Mouse (Mus musculus) embryo, embryonic 9.5 days (tissue): ENCODE data around the gene Map6.

ENCODE experiments used
- DNase-seq: peaks from one replicate; pipeline ENCODE4 v3.0.0-alpha.2; 2017; ENCODE audit errors: extremely low spot score

The Map6 gene

DNA sequence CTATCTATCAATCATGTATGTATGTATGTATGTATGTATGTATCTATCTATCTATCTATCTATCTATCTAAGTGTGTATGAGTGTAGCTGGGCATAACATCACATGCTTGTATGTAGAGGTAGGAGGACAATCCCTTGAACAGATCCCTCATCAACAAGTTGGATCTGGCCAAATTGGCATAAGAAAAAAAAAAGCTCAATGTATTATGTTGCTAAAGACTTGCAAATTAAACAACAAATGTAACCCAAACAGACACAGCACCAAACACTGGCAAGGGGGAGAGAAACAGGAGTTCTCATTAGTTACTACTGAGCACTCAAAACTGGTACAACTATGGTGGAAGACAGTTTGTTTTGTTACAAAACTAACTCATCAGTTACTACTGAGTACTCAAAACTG is 2.6 kb upstream of the Map6 start:
- no peak for DNase-seq

DNA sequence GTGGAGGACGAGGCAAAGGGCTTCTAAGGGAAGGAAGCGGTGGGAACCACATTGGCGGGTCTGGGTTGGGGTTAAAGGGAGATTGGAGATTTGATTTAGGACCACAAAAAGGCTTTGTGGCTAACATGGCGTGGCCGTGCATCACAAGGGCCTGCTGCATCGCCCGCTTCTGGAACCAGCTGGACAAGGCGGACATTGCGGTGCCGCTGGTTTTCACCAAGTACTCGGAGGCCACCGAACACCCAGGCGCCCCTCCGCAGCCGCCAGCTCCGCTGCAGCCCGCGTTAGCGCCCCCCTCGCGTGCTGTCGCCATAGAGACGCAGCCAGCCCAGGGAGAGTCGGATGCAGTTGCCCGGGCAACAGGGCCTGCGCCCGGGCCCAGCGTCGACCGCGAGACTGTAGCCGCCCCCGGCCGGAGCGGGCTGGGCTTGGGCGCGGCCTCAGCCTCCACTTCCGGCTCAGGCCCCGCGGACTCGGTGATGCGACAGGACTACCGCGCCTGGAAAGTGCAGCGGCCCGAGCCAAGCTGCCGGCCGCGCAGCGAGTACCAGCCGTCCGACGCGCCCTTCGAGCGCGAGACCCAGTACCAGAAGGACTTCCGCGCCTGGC is 754 bp downstream of the Map6 start:
- DNase-seq, result peak; percentile 84

DNA sequence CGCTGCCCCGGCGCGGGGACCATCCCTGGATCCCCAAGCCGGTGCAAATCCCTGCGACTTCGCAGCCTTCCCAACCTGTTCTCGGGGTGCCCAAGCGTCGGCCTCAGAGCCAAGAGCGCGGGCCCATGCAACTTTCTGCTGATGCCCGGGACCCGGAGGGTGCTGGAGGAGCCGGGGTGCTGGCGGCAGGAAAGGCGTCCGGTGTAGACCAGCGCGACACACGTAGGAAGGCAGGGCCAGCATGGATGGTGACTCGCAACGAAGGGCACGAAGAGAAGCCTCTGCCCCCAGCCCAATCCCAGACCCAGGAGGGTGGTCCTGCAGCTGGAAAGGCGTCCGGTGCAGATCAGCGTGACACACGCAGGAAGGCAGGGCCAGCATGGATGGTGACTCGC is 1.3 kb downstream of the Map6 start:
- DNase-seq, result no peak

DNA sequence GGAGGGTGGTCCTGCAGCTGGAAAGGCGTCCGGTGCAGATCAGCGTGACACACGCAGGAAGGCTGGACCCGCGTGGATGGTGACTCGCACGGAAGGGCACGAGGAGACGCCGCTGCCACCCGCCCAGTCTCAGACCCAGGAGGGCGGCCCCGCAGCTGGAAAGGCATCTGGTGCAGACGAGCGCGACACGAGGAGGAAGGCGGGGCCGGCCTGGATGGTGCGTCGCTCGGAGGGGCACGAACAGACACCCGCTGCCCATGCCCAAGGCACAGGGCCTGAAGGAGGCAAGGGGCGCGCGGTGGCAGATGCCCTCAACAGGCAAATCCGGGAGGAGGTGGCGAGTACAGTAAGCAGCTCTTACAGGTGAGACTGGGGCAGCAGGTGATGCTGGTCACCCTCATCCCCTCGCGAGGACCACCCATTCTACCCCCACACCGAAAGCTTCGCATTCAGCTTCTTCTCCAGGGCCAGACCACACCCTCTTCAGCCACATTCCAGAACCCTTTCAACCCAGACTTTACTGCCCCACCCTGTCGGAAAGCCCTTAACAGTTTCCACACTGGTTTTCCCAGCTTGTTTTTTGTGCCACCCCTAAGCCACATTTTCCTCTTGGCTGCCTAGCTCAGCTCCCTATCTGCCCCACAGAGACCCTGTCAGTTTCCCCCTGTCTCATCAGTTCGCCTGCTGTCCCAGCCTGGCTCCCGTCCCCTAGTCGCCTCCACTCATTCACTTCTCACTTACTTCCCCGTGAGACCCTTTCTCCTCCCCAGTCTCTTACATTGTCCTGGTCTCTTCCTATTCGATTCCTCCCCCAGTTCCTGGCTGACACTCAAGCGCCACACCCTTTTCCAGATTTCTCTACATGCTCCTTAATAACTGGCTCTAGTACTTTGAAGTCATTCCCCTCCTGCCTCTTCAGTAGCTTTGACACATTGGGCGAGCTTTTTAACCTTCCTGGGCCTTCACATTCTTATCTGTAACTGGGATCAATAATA is 2.0 kb downstream of the Map6 start:
- DNase-seq, result no peak

DNA sequence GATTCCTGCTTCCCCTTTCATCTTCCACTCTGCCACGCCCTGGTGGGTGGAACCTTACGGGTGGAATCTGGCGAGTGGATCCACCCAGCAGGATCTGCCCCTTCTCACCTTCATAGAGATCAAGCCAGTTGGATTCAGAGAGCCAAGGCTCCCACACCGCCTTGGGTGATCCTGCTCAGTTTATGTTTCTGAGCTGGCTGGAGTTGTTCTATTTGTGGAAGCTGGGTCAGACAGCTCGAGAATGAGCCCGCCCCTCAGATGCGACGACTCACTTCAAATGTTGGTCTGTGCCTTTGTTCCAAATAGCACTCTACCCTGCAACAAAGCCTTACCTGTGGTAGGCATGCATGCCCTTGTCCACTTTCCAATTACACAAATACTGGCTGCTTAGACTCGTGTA is 4.4 kb downstream of the Map6 start:
- DNase-seq, result no peak

DNA sequence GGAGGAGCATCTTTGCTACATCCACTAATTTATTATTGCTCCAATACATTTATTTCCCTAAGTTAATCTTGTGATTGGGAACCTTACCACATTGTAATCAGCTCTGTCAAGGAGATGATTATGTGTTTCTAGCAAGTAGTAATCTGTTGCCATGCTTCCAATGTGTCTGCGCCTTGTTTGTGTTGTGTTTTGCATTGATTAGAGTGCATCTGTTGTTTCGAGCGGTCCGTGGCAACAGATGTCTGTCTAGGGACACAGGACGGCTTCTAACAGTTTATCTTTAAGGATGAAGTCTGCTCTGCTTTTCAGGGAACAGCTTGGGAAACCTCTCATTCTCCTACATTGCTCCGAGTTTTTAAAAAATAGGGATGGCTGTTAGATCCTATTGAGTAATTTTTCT is 7.9 kb downstream of the Map6 start:
- DNase-seq, result no peak

DNA sequence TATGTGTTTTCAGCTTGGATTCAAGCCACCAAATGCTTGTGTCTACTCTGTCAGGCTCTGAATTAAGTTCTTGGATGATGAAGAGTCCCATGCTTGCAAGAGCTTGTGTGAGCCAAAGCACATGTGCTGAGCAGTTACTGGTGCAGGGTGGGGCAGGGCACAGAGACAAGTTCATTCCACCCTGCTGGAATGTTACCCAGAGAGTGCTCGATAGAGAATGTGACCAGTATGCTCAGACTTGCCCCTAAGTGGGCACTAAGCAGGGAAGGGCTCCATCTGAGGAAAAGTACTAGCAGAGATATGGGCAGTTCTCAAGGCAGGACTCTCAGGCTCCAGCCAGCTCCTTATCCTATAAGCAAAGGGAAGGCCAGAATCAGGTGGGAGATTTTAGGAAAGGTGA is 9.4 kb downstream of the Map6 start:
- no peak for DNase-seq

DNA sequence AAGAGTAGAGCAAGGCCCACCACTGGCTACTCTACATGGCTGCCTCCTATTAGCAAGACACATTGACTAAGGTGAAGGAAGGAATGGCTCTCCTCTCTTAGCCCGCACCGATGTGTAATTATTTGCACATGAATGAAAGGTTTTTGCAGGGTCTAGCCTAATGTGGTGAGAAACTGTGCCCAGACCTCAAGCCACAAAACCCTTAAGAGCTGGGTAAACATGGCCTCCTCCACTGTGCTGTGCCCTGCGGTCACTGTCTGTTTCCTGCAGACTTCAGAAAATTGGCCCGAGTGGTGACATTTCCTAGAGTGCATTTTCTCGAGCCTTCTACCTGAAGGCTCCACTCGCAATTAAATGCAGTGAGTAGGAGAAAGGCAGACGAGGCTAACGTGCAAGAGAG is 11.1 kb downstream of the Map6 start:
- no peak for DNase-seq

DNA sequence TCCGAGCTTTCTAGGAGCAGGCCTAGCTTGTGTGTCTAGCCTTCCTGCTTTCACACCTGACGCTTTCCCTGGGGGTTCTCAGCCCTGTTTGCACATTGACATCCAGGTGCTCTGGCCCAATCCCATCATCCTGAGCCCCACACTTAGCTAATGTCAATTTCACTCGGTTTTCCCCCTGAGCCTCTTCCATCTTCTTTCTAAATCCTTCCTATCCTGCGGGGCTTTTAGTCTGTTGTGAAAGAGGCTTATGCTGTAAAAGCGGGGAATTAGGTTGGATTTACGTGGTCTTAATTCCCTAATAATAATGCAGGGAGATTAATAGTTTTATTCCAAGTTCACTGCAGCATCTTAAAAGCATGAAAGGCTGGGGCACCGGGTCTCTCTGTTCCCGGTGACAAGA is 12.3 kb downstream of the Map6 start:
- DNase-seq, result no peak

DNA sequence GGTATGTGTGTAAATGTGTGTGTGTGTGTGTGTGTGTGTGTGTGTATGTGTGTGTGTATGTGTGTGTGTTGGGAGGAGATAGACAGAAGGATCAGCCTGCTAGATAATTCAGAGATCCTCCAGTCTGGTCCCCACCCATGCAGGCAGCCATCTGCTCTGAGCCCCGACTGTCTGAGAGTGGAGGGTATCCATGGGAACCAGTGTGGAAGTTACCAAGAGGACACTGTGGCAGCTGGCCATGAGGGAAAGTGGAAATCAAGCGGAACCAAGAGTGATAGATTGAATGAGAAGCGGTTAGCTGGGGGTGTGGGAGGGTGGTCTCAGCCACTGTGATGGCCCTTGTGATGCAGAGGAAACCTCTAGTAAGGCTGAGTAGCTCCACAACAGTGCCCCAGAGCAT is 20.0 kb downstream of the Map6 start:
- peak; percentile 35 for DNase-seq

DNA sequence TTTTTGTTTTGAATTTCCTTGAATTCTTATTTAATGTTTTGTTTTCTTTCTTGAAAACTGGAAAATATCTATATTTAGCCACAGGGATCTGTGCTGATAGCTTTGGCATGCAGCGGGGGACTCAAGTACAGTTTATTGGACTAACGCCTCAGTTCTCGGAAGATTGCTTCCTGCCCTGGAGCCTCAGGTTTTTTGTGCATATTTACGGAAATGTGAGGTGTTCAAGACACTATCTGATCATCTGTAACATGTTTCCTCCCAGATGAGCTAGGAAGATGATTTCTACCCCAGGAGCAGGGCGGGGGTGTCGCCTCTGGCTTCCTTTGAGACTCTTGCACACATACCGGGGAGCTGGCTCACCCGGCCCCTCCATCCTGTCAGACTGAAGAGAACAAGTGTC is 22.8 kb downstream of the Map6 start:
- DNase-seq, result no peak

DNA sequence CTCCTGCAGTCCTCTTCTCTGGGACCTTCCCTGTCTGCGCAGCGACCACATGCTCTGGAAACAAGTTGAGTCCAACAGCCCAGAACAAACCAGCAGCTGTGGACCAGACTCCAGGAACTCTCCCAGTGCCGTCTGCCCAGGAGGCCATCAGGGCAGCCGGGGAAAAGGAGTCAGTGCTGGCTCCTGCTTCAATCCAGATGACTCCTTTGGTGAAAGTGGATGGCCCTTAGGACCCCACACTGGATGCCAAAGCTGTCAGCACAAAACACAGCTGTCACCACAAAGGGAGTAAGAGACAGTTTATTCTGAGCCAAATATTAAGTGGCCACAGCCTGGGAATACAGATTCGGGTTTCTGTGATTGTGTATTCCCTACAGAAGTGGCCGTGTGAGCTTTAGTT is 23.7 kb downstream of the Map6 start:
- DNase-seq, result no peak

DNA sequence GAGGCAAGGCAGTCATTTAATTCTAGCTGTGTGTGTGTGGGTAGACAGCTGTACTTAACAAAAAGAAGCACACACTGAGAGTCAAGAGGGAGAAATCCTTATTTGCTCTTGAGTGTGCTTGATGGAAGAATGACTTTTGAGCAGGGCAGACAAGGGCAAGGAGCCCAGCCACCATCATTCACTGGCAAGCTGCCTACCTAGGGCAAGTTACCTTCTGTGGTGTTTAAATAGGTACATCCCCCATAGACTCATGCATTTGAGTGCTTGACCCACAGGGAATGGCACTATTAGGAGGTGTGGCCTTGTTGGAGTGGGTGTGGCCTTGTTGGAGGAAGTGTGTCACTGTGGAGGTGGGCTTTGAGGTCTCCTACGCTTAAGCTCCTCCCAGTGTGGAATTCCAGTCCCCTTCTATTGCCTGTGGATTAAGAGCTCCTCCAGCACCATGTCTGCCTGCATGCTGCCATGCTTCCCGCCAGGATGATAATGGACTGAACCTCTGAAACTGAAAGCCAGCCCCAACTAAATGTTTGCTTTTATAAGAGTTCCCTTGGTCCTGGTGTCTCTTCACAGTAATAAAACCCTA is 27.0 kb downstream of the Map6 start:
- no peak for DNase-seq

DNA sequence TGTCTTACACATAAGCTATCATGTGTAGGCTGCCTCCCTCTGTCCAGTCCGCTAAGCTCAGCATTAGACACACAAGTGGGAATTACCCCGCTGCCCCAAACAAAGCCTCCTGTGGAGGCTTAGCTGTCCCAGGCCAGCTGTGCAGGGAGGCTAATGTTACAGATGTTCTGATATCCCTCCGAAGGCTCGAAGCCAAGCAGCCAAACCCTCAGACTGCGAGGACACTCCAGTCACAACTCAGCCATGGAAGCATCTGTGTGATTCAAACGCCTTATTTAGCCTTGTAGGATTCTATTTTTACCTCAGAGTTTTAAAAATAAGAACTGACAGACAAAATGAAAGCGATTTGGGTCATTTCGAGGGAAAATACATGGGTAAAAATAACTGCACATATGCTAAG is 27.9 kb downstream of the Map6 start:
- DNase-seq, result no peak

DNA sequence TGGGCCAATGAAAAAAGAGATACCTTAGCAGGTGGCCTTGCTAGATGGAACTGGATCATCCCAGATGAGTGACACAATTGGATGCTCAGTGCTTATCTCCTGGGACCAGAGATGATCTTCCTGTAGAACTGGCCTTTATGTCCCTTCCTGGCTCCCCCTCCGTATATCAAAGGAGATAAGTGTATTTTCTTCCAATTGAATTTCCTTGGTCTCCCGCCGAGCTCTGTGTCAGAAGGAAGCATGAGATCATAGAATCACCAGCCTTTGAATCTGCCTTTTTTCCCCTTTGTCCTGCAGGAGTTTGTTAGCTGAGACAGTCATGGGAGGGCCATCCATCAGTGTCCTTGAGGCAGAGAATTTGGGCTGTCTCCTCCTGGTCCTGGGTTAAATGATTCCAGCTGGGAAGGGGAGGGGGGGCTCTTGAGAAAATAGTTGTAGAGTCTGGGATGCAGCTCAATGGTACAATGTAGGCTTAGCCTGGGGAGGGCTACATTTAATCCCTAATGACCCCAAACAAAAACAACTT is 33.5 kb downstream of the Map6 start:
- peak; percentile 44 for DNase-seq

DNA sequence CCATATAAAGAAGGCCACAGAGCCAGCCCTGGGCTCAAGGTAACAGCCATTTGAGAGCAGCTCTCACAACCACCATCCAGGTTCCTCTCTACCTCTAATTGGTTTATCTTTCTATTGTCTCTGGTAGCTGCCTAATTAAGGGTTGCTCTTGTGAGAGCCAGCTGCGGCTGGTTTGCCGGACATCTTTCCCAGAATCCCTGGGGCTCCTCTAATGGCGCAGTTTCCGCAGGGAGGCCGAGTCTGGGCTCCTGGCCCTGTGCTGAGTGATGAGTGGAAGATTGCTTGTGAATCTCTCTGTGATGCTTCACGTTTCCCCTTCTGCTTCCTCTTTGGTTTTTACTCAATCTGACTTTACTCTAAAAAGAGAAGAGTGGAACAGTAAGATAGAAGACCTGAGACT is 36.8 kb downstream of the Map6 start:
- no peak for DNase-seq

DNA sequence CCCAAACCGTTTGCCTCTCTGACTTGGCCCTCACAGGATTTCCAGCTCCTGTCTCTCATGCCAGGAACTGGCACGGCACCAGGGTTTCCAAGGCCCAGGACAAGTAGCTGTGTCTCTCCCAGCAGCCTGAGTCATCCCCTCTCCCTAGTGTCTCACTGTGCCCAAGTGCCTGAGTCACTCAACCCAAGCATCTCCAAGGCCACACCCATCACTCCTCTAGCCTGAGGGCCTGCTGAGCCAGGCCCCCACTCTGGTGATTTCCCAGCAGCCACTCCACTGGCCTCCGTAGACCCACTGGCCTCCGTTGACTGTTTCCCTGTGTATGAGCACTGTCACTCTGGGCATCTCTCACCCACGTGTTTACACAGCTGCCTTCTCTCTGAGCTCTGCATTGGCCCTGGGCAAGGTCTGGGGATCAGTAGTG is 37.7 kb downstream of the Map6 start:
- DNase-seq, result no peak

DNA sequence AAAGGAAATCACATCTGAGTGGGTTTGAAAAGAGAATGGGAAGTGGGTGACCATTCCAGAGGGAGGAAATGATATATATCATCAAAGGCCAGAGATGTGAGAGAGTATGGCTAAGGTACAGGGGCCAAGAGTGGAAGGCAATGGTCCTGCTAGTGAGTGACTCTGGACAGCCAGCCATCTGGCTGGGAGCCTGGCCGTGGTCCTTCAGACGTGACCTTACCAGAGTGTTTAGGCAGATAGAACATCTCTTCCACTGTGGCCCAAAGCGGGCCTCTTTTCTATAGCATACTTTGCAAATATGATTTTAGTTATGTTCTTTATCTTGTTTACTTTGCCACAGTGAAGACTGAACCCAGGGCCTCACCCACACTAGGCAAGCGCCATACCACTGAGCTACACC is 38.4 kb downstream of the Map6 start:
- DNase-seq, result no peak

DNA sequence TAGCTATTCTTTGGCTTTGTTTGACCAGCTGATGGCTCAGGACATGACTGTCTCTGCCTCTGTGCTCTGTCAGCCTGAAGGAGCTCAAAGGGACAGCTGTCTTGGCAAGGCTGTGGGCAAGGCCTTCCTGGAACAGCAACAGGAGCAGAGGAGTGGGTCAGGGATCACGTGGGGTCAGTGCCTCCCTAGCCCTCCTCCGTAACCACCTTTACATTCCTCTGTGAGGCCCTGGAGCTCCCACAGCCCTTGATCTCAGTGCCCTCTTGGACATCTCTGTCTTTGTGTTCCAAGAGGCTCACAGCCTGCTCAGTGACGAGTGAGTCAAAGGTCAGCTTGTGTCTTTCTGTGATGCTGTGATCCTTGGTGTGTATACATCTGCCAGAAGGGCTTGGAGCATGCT is 39.4 kb downstream of the Map6 start:
- peak; percentile 69 for DNase-seq

DNA sequence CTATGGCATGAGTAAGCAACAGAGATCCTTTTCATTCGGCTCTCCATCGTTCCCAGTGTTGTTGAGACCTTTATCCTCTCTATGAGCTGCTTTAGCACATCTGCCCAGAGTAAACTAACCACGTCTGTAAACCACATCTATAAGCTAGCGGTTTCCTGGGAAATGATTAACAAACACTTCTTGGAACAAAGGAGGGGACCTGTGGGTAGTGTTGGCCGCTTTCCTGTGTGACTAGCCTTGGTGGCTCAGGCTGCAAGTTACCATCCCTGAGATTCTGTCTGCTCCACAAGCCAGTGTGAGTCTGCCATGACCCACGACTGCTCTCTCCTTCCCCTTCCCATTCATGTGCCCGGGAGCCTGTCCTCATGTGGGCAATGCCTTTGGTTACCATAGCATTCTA is 44.2 kb downstream of the Map6 start:
- no peak for DNase-seq

DNA sequence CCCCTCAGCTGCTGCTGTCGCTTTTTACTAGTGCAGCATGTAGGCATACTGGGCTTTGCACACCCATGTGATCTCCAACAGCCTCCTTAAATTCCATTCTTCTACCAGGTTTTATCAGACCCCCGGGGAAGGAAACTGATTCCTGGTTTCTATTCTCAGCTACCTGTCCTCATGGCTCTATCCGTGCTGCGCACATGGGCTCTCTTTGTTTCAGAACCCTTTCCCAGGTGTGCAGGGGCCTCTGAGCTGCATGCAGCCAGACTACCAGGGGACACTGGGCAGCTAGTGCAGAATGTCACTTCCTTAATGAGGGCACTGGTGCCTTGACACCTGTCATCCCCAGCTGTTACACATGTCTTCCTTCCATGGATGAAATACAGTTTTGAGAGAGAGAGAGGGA is 44.8 kb downstream of the Map6 start:
- DNase-seq, result no peak

DNA sequence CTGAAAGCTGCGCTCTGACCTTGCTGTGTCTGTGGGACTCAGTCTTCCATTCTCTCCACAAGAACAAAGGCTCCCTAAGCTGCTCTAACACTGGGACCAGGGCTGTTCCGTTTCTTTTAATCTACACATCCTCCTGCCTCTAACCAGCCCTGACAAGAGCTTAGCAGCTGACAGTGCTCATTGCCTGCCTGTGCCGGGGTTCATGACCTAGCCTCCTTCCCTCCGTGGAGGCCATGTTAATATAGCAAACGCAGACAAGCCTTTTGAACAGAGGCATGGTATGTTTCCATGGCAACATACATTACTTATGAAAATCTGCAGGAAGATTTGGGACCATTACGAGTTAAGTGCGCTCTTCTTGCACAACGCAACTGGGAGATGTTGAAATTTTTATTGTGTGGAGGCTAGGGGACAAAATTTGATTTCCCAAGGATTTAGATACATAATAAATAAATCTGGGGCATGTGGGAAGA is 45.5 kb downstream of the Map6 start:
- peak; percentile 40 for DNase-seq

DNA sequence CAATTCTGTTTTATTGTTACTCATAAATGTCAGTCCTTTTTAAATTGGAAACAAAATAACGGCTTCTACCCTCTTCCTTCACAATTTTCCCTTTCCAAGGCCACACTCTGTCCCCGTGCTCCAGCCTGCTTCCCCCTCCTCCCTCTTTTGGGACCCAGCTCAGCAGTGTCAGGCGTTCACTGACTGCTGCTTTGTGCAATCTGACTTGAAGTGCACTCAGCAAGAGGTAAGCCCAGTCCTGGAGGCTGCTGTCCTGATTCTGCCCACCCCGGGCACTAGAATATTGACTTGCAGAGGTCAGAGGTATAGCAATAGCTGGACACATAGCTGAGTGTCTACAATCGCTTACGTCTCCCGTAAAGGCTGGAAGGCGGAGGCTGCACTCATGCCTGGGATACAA is 46.0 kb downstream of the Map6 start:
- no peak for DNase-seq
